Mouse (Mus musculus) CD8-positive naive resting alpha-beta T cell, adult 2 months (primary cell): ENCODE results near the gene Pinlyp.

Experiments used
- DNase-seq, 2 experiments: peaks; one replicate each; pipeline ENCODE4 v3.0.0; 2022; ENCODE audit warnings: low read depth in 2 of 2, low spot score in 2 of 2

Pinlyp gene

GRCm38 (mm10) chr7:24563191-24563836 lies 17.4 kb upstream of the Pinlyp start:
- no peak for DNase-seq

- DNase-seq, result no peak
These were observed 15.5 kb upstream of the Pinlyp start for GRCm38 (mm10) chr7:24561450-24561849.

GRCm38 (mm10) chr7:24555786-24556185 lies 9.9 kb upstream of the Pinlyp start:
- no peak for DNase-seq

DNA sequence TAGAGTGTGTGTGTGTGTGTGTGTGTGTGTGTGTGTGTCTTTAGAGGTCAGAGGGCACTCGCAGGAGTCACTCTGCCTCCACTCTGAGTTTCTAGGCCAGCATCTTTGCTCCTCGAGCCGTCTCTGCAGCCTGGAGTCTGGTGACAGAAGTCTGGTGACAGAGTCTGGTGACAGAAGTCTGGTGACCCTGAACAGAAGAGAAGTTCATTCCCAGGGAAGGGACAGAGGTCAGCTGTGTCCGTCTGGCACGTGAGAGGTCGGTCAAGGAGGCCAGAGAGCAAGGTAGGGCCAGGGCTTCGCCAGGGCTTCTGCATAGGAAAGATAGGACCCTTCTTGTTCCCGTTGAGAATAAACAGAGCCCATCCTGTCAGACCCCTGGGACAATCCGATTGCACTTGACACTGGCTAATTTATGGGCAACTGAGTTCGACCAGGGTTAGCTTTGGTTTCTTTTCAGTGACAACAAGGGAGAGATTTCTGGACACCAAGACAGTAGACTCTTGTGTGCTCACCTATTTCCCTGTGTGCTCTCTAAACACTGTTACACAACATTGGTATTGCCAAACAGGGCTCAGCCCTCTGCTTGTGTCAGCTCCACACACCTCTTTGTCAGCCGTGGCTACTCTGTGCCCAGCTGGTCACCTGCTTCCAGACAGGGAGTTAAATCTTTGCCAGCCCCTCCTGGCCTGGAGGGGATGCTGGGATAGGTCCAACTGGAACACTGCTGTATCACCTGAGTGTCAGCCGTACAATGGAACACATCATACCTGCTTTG lies 6.3 kb upstream of the Pinlyp start:
- no peak for DNase-seq

DNA sequence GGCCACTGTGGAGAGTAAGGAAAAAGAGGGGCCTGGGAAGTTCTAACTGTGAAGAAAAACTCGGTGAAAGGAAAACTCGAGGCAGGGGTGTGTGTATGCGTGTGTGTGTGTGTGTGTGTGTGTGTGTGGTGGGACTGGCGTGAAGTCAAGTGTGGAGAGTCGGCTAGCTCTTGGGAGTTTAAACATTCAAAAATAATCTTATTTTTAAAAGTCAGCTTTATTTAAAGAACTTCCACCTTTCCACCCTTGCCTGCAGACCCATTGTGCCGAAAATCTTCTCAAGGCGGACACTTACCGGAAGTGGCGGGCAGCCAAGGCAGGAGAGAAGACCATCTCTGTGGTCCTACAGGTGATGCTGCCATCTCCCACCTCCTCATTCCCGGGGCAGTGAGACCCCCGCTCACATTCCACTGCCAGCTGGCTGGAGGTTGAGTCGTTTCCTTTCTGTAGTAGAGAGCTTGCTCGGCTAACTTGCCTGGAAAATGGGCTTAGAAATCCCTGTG lies 1.7 kb upstream of the Pinlyp start:
- DNase-seq, result no peak

DNA sequence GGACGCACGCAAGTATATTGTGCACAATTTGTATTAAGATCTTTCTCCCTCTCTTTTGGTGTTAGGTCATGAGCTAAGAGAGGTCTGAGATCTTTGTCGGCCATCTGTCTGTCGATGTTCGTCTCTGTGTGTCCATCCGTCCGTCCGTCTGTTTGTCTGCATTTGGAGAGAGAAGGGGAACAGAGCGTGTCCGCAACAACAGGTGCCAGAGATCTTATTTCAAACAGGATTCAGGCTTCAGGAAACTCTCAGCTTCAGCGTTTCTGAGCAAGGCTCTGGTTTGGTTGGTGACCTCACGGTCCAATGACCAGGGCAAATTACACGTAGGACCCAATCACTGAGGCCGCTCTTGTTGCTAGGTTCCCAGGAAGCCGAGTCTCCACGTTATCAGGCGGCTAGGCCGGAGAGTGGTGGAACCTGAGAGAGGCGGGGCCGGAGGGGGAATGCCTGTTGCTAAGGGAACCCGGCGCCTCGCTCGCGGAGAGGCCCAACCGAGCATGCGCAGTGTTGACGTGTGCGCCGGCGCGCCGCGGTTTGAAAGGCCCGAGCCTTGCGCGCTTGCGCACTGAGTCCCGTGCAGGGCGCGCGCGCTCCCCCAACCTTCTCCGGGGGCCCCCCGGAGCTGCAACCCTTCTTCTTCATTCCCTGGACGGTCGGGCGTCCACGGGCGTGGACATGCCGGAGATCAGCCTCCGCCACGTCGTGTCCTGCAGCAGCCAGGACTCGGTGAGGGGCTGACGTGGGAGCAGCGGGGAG lies 894 bp upstream of the Pinlyp start:
- DNase-seq, result peak; percentile 98 to 99

GRCm38 (mm10) chr7:24544506-24544905 lies 1.4 kb downstream of the Pinlyp start:
- no peak for DNase-seq

GRCm38 (mm10) chr7:24539686-24540085 lies 6.2 kb downstream of the Pinlyp start:
- no peak for DNase-seq

GRCm38 (mm10) chr7:24538701-24539100 lies 7.2 kb downstream of the Pinlyp start:
- no peak for DNase-seq

GRCm38 (mm10) chr7:24538154-24538553 lies 7.8 kb downstream of the Pinlyp start:
- DNase-seq, result no peak

DNA sequence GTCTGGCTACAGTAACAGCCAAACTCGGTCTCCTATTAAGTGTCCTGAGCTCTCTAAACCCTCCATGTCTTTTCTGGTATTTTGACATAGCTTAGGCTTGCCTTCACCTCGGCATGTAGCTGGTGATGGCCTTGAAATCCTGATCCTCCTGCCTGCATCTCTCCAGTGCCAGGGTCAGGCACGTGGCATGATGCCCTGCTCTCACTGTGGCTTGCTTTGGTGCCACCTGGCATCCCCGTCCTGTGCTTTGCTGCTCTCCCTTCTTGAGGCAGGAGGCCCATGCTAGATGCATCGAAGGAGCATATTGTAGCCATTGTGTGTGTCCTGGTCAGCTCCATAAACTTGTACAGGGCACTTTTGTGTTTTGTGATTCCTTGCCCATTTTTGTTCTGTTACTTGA lies 8.3 kb downstream of the Pinlyp start:
- DNase-seq, result no peak

DNA sequence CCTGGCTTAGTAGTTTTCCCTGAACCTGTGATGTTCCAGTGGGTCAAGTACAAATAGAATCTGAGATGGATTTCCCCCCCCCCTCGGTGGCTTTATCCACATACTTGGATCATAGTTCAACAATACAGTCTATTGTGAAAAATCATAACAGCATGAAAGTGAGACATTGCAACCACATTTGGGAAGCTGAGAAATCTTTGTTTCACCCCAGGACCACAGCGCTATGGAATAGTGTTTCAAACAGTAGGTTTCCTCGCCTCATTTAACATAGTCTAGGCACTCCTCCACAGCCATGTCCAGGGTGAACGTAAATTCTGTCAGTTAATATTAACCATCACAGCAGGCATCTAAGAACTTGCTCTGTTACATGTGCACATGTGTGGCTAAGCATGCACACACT lies 8.8 kb downstream of the Pinlyp start:
- no peak for DNase-seq

GRCm38 (mm10) chr7:24534301-24534700 lies 11.6 kb downstream of the Pinlyp start:
- DNase-seq, result no peak

GRCm38 (mm10) chr7:24533806-24534205 lies 12.1 kb downstream of the Pinlyp start:
- no peak for DNase-seq

DNA sequence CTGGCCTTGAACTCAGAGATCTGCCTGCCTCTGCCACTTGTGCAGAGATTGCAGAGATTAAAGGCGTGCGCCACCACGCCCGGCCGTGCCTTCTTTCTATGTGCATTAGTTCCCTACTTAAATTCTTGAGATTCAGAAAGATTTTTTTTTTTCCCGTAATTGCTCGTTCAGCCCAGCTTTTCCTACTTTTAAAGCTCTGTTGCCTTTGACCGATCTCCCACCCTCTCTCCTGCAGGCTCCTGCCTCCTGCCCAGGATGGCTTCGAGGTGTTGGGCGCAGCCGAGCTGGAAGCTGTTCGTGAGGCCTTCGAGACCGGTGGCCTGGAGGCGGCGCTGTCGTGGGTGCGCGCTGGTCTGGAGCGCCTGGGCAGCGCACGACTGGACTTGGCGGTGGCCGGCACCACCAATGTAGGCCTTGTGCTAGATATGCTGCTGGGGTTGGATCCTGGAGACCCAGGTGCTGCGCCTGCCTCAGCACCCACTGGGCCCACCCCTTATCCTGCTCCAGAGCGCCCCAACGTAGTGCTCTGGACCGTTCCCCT lies 12.8 kb downstream of the Pinlyp start:
- no peak for DNase-seq

GRCm38 (mm10) chr7:24531211-24531971 lies 14.5 kb downstream of the Pinlyp start:
- DNase-seq, result peak; percentile 44 to 52

DNA sequence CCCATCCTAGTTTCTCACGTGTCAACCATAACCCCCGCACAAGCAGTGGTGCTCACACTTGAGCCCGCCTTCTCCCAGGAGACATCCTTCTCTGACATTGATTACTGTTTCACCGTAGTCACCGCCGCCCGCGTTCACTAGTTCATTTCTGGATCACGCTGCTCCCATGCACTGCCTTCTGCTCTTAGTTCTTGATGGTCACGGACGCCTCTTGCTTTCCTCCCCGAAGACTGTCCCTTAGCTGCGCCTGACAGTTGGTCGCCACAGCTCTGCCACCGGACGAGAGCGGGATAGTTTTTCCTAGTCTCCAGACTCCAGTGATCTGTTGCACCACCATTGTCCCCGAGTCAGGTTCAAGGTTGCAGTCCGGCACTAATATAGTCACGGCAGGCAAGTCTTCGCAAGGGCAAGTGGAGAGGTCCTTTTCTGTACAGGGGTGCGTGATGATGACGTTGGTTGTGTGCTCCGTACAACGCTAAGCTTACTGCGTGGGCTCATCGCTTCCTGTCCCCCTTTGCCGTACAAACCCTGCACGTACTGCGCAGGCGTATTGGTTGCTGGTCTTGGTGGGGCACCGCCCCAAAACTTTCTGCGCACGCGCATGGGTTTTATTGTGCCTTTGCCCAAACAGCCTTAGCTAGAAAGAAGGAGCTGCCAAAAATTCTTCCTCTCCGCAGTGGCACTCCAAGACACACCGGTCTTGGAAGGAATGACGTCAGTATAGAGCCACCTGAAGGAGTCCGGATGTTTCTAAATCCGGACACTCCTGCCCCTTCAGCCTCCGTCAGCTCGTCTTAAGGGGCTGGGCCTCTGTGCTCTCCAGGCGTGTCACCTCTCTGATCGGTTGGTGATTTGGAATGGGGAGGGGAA lies 15.6 kb downstream of the Pinlyp start, which contains the start of gene Irgq:
TSS of gene Irgq (plus strand) at position 628 of the 870 bp plus-strand sequence.
- DNase-seq, result peak; percentile 97 to 98

GRCm38 (mm10) chr7:24529580-24529979 lies 16.3 kb downstream of the Pinlyp start:
- DNase-seq, result no peak

- no peak for DNase-seq
These were observed 17.1 kb downstream of the Pinlyp start for GRCm38 (mm10) chr7:24528861-24529260.
